Mouse (Mus musculus): ENCODE results near the gene Rhpn2.

DNA sequence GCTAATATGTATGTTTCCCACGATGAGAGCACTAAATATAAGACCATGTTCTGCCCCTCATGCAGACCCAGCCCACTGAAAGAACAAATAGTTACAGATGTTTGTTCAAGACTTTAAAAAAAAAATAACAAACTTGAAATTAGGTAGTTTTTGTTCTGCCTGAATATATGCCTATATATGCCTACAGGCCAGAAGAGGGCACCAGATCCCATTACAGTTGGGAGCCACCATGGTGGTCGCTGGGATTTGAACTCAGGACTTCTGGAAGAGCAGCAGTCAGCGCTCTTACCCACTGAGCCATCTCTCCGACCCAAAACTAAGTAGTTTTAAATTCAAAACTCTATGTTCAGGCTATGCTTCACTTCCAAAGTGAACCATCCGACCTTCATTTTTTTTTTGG lies 36.1 kb upstream of the Rhpn2 start:
- peak; percentile 31 for TF ChIP-seq CTCF (conservative IDR thresholded peaks at IDR 0.05; ENCODE audit: low read length)
- TF ChIP-seq POU5F1 (IDR thresholded peaks at IDR 0.05; ENCODE audit: borderline replicate concordance, low read length) = no peak
- TF ChIP-seq NANOG (IDR thresholded peaks at IDR 0.05; ENCODE audit: borderline replicate concordance, low read length) = no peak

All from E14TG2a.4 (cell line).